Mouse (Mus musculus): ENCODE data around the gene Emc10. TPM values are rescaled to one million over a fixed set of nuclear protein-coding genes. Genes with fewer than 3 reads are reported as not detected.

Emc10 gene
- polyA plus RNA-seq, 1 experiment: 97.6 TPM

GRCm38 (mm10) chr7:44531207-44531606, 34.9 kb upstream of the Emc10 start:
- Histone ChIP-seq H3K4me3 (ENCODE audit: insufficient read depth, low read depth, low read length) (no peak overlapping the region), H3K27ac (replicated peaks; ENCODE audit: low read depth, low read length) (no peak overlapping the region)

GRCm38 (mm10) chr7:44530507-44530906, 34.2 kb upstream of the Emc10 start:
- H3K4me1 ChIP-seq (ENCODE audit: control insufficient read depth, insufficient read depth, insufficient read length, low read length): peaks cover 2% of the 10 kb centered on the region; the same call in 1 of the 2 replicates
- no peak overlapping the region for H3K4me3 ChIP-seq (ENCODE audit: insufficient read depth, low read depth, low read length)
- no peak overlapping the region for H3K27ac ChIP-seq (replicated peaks; ENCODE audit: low read depth, low read length)

More at GRCm38 (mm10) chr7:44531207-44531606, 34.9 kb upstream of the Emc10 start:
- no peaks in the 10 kb centered on the region for H3K4me1 ChIP-seq (ENCODE audit: control insufficient read depth, insufficient read depth, insufficient read length, low read length)

GRCm38 (mm10) chr7:44529518-44529917, 33.2 kb upstream of the Emc10 start:
- Histone ChIP-seq H3K4me1 (ENCODE audit: control insufficient read depth, insufficient read depth, insufficient read length, low read length) (peaks cover 4% of the 10 kb centered on the region; the same call in 1 of the 2 replicates), H3K27ac (replicated peaks; ENCODE audit: low read depth, low read length) (no peak overlapping the region), H3K4me3 (ENCODE audit: insufficient read depth, low read depth, low read length) (no peak overlapping the region)

- H3K4me1 ChIP-seq (ENCODE audit: control insufficient read depth, insufficient read depth, insufficient read length, low read length): peaks cover 4% of the 10 kb centered on the region; the same call in 1 of the 2 replicates
- peak overlapping the region; percentile 78 for H3K27ac ChIP-seq (replicated peaks; ENCODE audit: low read depth, low read length)
- peak overlapping the region; percentile 46 for H3K4me3 ChIP-seq (ENCODE audit: insufficient read depth, low read depth, low read length)
Measured at GRCm38 (mm10) chr7:44527483-44528398, 31.4 kb upstream of the Emc10 start.

- Histone ChIP-seq H3K27ac (replicated peaks; ENCODE audit: low read depth, low read length) (no peak overlapping the region), H3K4me1 (ENCODE audit: control insufficient read depth, insufficient read depth, insufficient read length, low read length) (peaks cover 4% of the 10 kb centered on the region; the same call in 1 of the 2 replicates)
Measured at GRCm38 (mm10) chr7:44526414-44527154, 30.3 kb upstream of the Emc10 start.

GRCm38 (mm10) chr7:44525126-44525832, 28.9 kb upstream of the Emc10 start:
- no peak overlapping the region for H3K27ac ChIP-seq (replicated peaks; ENCODE audit: low read depth, low read length)
- 0 out of 2 replicates have a peak overlapping the region, but pooled peaks have one; percentile 4 for H3K4me3 ChIP-seq (ENCODE audit: insufficient read depth, low read depth, low read length)
- peaks cover 4% of the 10 kb centered on the region; the same call in 1 of the 2 replicates for H3K4me1 ChIP-seq (ENCODE audit: control insufficient read depth, insufficient read depth, insufficient read length, low read length)

More at GRCm38 (mm10) chr7:44526414-44527154, 30.3 kb upstream of the Emc10 start:
- H3K4me3 ChIP-seq (ENCODE audit: insufficient read depth, low read depth, low read length): no peak overlapping the region

- H3K27ac ChIP-seq (replicated peaks; ENCODE audit: low read depth, low read length): no peak within 1 kb of the TSS
- H3K4me3 ChIP-seq (ENCODE audit: insufficient read depth, low read depth, low read length): 0 out of 2 replicates have a peak within 1 kb of the TSS, but pooled peaks have one; percentile 4
- H3K4me1 ChIP-seq (ENCODE audit: control insufficient read depth, insufficient read depth, insufficient read length, low read length): peaks cover 4% of the 10 kb centered on the region; the same call in 1 of the 2 replicates
Measured at GRCm38 (mm10) chr7:44524502-44524901, 28.2 kb upstream of the Emc10 start, which contains the start of gene Mybpc2. Gene Mybpc2 (minus strand): TSS chr7:44524656.

- Histone ChIP-seq H3K4me3 (ENCODE audit: insufficient read depth, low read depth, low read length) (no peak overlapping the region), H3K4me1 (ENCODE audit: control insufficient read depth, insufficient read depth, insufficient read length, low read length) (peaks cover 4% of the 10 kb centered on the region; the same call in 1 of the 2 replicates), H3K27ac (replicated peaks; ENCODE audit: low read depth, low read length) (no peak overlapping the region)
Measured at GRCm38 (mm10) chr7:44523056-44523455, 26.7 kb upstream of the Emc10 start.

- H3K27ac ChIP-seq (replicated peaks; ENCODE audit: low read depth, low read length): no peak overlapping the region
- peaks cover 4% of the 10 kb centered on the region; the same call in 1 of the 2 replicates for H3K4me1 ChIP-seq (ENCODE audit: control insufficient read depth, insufficient read depth, insufficient read length, low read length)
- peak overlapping the region; percentile 23; the same call in 1 of the 2 replicates for H3K4me3 ChIP-seq (ENCODE audit: insufficient read depth, low read depth, low read length)
Measured at GRCm38 (mm10) chr7:44521710-44522109, 25.4 kb upstream of the Emc10 start.

GRCm38 (mm10) chr7:44520990-44521389, 24.7 kb upstream of the Emc10 start:
- peaks cover 4% of the 10 kb centered on the region; the same call in 1 of the 2 replicates for H3K4me1 ChIP-seq (ENCODE audit: control insufficient read depth, insufficient read depth, insufficient read length, low read length)
- H3K4me3 ChIP-seq (ENCODE audit: insufficient read depth, low read depth, low read length): no peak overlapping the region
- H3K27ac ChIP-seq (replicated peaks; ENCODE audit: low read depth, low read length): no peak overlapping the region

- Histone ChIP-seq H3K4me1 (ENCODE audit: control insufficient read depth, insufficient read depth, insufficient read length, low read length) (no peaks in the 10 kb centered on the region), H3K27ac (replicated peaks; ENCODE audit: low read depth, low read length) (no peak overlapping the region), H3K4me3 (ENCODE audit: insufficient read depth, low read depth, low read length) (no peak overlapping the region)
Measured at GRCm38 (mm10) chr7:44519240-44519913, 23.0 kb upstream of the Emc10 start.

- H3K4me1 ChIP-seq (ENCODE audit: control insufficient read depth, insufficient read depth, insufficient read length, low read length): no peaks in the 10 kb centered on the region
- no peak overlapping the region for H3K27ac ChIP-seq (replicated peaks; ENCODE audit: low read depth, low read length)
- H3K4me3 ChIP-seq (ENCODE audit: insufficient read depth, low read depth, low read length): no peak overlapping the region
Measured at GRCm38 (mm10) chr7:44507491-44507890, 11.2 kb upstream of the Emc10 start.

GRCm38 (mm10) chr7:44501563-44502115, 5.3 kb upstream of the Emc10 start:
- no peak overlapping the region for H3K4me3 ChIP-seq (ENCODE audit: insufficient read depth, low read depth, low read length)
- no peaks in the 10 kb centered on the region for H3K4me1 ChIP-seq (ENCODE audit: control insufficient read depth, insufficient read depth, insufficient read length, low read length)
- H3K27ac ChIP-seq (replicated peaks; ENCODE audit: low read depth, low read length): no peak overlapping the region

GRCm38 (mm10) chr7:44500046-44500445, 3.7 kb upstream of the Emc10 start:
- no peak overlapping the region for H3K27ac ChIP-seq (replicated peaks; ENCODE audit: low read depth, low read length)
- no peak overlapping the region for H3K4me3 ChIP-seq (ENCODE audit: insufficient read depth, low read depth, low read length)
- H3K4me1 ChIP-seq (ENCODE audit: control insufficient read depth, insufficient read depth, insufficient read length, low read length): peaks cover 7% of the 10 kb centered on the region
